Mouse (Mus musculus): ENCODE data around the gene Copz1. TPM values are rescaled to one million over a fixed set of nuclear protein-coding genes. Genes with fewer than 3 reads are reported as not detected.

The Copz1 gene
- total and polyA plus RNA-seq, 2 experiments from 2014 or later = 109 to 124 TPM

DNA sequence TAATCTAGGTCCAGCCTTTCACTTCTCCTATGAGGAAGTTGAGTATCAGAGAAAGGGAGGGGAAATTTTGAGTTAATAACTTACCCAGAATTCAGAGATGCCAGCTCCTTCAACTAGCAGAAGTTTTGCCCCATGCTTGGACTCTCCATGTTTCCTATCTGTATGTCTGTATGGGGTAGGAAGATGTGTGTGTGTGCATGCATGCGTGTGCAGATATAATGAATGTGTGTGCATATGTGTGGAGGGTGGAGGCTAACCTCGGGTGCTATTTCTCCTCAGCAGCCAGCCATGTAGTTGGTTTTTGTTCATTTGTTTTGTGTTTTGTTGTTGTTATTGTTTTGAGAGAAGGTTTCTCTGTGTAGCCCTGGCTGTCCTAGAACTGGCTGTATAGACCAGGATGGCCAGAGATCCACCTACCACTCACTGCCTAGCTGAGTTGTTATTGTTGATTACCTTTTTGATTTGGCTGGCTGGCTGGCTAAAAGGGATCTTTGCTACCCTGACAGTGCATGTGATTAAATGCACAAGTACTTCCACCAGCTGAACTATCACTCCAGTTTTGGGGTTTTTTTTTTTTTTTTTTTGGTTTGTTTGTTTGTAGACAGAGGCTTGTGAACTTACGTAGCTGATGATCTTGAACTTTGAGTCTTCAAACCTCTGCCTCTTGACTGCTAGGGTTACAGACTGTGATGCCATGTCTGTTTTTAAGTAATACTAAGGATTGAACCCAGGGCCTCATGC is 9.1 kb downstream of the Copz1 start:
- Histone ChIP-seq H3K4me2 (ENCODE audit: low read depth, low read length) (no peak overlapping the region), H3K27ac (ENCODE audit: low read depth) (no peak overlapping the region), H3K36me3 (replicated peaks; ENCODE audit: control insufficient read depth, insufficient read depth, low read length) (peaks cover 4% of the 10 kb centered on the region; the same call in 1 of the 2 replicates), H3K9ac (replicated peaks; ENCODE audit: low read depth, low read length) (no peak overlapping the region), H3K9me3 (replicated peaks; ENCODE audit: control insufficient read depth, low read length) (no peaks in the 10 kb centered on the region), H3K4me1 (ENCODE audit: control insufficient read depth, insufficient read depth) (peaks cover 18% of the 10 kb centered on the region), H3K27me3 (ENCODE audit: control insufficient read depth, insufficient read depth, low read length) (no peaks in the 10 kb centered on the region), H3K4me3 (ENCODE audit: low read depth, low read length) (no peak overlapping the region)
- ATAC-seq (ENCODE audit: insufficient read depth, low read depth) (no peak), DNase-seq (ENCODE audit: low spot score) (no peak)
- WGBS = 84% methylated on average over 3 of the region's 3 CpGs
- TF ChIP-seq CTCF (IDR thresholded peaks at IDR 0.05; ENCODE audit: low read depth) = no peak
- no peak for TF ChIP-seq EP300 (IDR thresholded peaks at IDR 0.05; ENCODE audit: low read depth)

DNA sequence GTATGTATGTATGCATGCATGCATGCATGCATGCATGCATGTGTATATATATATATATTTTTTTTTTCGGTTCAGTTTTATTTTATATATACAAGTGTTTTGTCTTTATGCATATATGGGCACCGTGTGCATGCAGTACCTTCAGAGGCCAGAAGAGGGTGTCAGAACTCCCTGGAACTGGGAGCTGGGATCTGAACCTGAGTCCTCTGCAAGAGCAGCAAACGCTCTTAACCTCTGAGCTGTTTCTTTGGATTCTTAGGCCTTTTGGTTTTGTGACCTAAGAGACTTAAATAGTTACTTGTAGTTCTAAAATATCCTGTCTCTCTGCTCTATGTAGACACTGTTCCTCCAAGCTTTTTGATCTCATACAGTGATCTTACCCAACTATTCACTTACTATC is 11.6 kb downstream of the Copz1 start:
- 0 out of 2 replicates have a peak, but pooled peaks cover 3% of the 10 kb centered on the region for H3K36me3 ChIP-seq (replicated peaks; ENCODE audit: control insufficient read depth, insufficient read depth, low read length)
- WGBS = 76% methylated on average over 3 of the region's 3 CpGs
- DNase-seq (ENCODE audit: low spot score) (no peak), ATAC-seq (ENCODE audit: insufficient read depth, low read depth) (no peak)
- H3K27ac ChIP-seq (ENCODE audit: low read depth) = no peak overlapping the region
- H3K27me3 ChIP-seq (ENCODE audit: control insufficient read depth, insufficient read depth, low read length) = no peaks in the 10 kb centered on the region
- TF ChIP-seq EP300 (IDR thresholded peaks at IDR 0.05; ENCODE audit: low read depth) (no peak), CTCF (IDR thresholded peaks at IDR 0.05; ENCODE audit: low read depth) (peak; percentile 43)
- peaks cover 18% of the 10 kb centered on the region for H3K4me1 ChIP-seq (ENCODE audit: control insufficient read depth, insufficient read depth)
- no peak overlapping the region for H3K4me3 ChIP-seq (ENCODE audit: low read depth, low read length)
- no peak overlapping the region for H3K4me2 ChIP-seq (ENCODE audit: low read depth, low read length)
- no peak overlapping the region for H3K9ac ChIP-seq (replicated peaks; ENCODE audit: low read depth, low read length)
- no peaks in the 10 kb centered on the region for H3K9me3 ChIP-seq (replicated peaks; ENCODE audit: control insufficient read depth, low read length)

DNA sequence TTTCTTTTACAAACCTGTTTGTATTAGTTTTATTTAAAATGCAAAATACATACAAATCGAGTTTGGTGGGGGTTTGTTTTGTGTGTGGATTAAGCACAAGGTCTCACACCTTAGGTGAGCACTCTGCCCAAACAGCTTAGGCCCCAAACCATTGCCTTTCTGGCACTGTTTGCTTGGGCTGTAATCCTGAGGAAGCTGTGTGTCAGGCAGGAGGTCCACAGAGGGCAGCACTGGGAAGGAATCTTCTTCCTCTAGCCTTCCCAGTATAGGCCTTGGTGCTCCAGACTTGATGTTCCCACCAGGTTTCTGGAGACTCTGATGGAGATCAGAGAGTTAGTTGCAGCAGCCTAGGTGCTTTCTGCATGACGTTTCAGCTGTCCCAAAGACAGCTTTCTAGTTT is 12.1 kb downstream of the Copz1 start:
- Histone ChIP-seq H3K4me2 (ENCODE audit: low read depth, low read length) (no peak overlapping the region), H3K9me3 (replicated peaks; ENCODE audit: control insufficient read depth, low read length) (no peaks in the 10 kb centered on the region), H3K27ac (ENCODE audit: low read depth) (peak overlapping the region; percentile 80; the same call in 1 of the 2 replicates), H3K36me3 (replicated peaks; ENCODE audit: control insufficient read depth, insufficient read depth, low read length) (0 out of 2 replicates have a peak, but pooled peaks cover 6% of the 10 kb centered on the region), H3K4me3 (ENCODE audit: low read depth, low read length) (no peak overlapping the region), H3K27me3 (ENCODE audit: control insufficient read depth, insufficient read depth, low read length) (no peaks in the 10 kb centered on the region), H3K9ac (replicated peaks; ENCODE audit: low read depth, low read length) (no peak overlapping the region), H3K4me1 (ENCODE audit: control insufficient read depth, insufficient read depth) (peaks cover 18% of the 10 kb centered on the region)
- WGBS = 23% methylated on average over 2 of the region's 2 CpGs
- DNase-seq (ENCODE audit: low spot score) = no peak
- peak; percentile 28; the same call in 1 of the 2 replicates for TF ChIP-seq CTCF (IDR thresholded peaks at IDR 0.05; ENCODE audit: low read depth)
- TF ChIP-seq EP300 (IDR thresholded peaks at IDR 0.05; ENCODE audit: low read depth) = no peak
- ATAC-seq (ENCODE audit: insufficient read depth, low read depth) = no peak

- peaks cover 12% of the 10 kb centered on the region for H3K36me3 ChIP-seq (replicated peaks; ENCODE audit: control insufficient read depth, insufficient read depth, low read length)
- TF ChIP-seq CTCF (IDR thresholded peaks at IDR 0.05; ENCODE audit: low read depth) = no peak
- TF ChIP-seq EP300 (IDR thresholded peaks at IDR 0.05; ENCODE audit: low read depth) = no peak
- H3K27ac ChIP-seq (ENCODE audit: low read depth) = peak overlapping the region; percentile 80
- WGBS = 25% methylated on average over 1 of the region's 1 CpGs
- H3K4me3 ChIP-seq (ENCODE audit: low read depth, low read length) = no peak overlapping the region
- DNase-seq (ENCODE audit: low spot score) (peak; percentile 76), ATAC-seq (ENCODE audit: insufficient read depth, low read depth) (peak; percentile 77)
- no peaks in the 10 kb centered on the region for H3K27me3 ChIP-seq (ENCODE audit: control insufficient read depth, insufficient read depth, low read length)
- H3K4me2 ChIP-seq (ENCODE audit: low read depth, low read length) = peak overlapping the region; percentile 18; the same call in 1 of the 2 replicates
- H3K9me3 ChIP-seq (replicated peaks; ENCODE audit: control insufficient read depth, low read length) = no peaks in the 10 kb centered on the region
- H3K4me1 ChIP-seq (ENCODE audit: control insufficient read depth, insufficient read depth) = peaks cover 18% of the 10 kb centered on the region
- H3K9ac ChIP-seq (replicated peaks; ENCODE audit: low read depth, low read length) = 0 out of 2 replicates have a peak overlapping the region, but pooled peaks have one; percentile 22
Measured at GRCm38 (mm10) chr15:103285778-103286417, 13.4 kb downstream of the Copz1 start.

GRCm38 (mm10) chr15:103289600-103289999 is 17.1 kb downstream of the Copz1 start:
- TF ChIP-seq CTCF (IDR thresholded peaks at IDR 0.05; ENCODE audit: low read depth) = no peak
- no peak for TF ChIP-seq EP300 (IDR thresholded peaks at IDR 0.05; ENCODE audit: low read depth)
- Histone ChIP-seq H3K27ac (ENCODE audit: low read depth) (no peak overlapping the region), H3K9ac (replicated peaks; ENCODE audit: low read depth, low read length) (no peak overlapping the region), H3K27me3 (ENCODE audit: control insufficient read depth, insufficient read depth, low read length) (no peaks in the 10 kb centered on the region), H3K4me1 (ENCODE audit: control insufficient read depth, insufficient read depth) (peaks cover 17% of the 10 kb centered on the region), H3K9me3 (replicated peaks; ENCODE audit: control insufficient read depth, low read length) (no peaks in the 10 kb centered on the region), H3K36me3 (replicated peaks; ENCODE audit: control insufficient read depth, insufficient read depth, low read length) (peaks cover 42% of the 10 kb centered on the region), H3K4me2 (ENCODE audit: low read depth, low read length) (no peak overlapping the region), H3K4me3 (ENCODE audit: low read depth, low read length) (no peak overlapping the region)
- no peak for DNase-seq (ENCODE audit: low spot score)
- no peak for ATAC-seq (ENCODE audit: insufficient read depth, low read depth)
- WGBS = 59% methylated on average over 5 of the region's 5 CpGs

Data from heart, postnatal 0 days (tissue).